Mouse (Mus musculus): Measurements from ENCODE around the gene Spag9.
A peak's percentile ranks its signal among the peaks of the same experiment; 100 is the strongest.

Gene Spag9

DNA sequence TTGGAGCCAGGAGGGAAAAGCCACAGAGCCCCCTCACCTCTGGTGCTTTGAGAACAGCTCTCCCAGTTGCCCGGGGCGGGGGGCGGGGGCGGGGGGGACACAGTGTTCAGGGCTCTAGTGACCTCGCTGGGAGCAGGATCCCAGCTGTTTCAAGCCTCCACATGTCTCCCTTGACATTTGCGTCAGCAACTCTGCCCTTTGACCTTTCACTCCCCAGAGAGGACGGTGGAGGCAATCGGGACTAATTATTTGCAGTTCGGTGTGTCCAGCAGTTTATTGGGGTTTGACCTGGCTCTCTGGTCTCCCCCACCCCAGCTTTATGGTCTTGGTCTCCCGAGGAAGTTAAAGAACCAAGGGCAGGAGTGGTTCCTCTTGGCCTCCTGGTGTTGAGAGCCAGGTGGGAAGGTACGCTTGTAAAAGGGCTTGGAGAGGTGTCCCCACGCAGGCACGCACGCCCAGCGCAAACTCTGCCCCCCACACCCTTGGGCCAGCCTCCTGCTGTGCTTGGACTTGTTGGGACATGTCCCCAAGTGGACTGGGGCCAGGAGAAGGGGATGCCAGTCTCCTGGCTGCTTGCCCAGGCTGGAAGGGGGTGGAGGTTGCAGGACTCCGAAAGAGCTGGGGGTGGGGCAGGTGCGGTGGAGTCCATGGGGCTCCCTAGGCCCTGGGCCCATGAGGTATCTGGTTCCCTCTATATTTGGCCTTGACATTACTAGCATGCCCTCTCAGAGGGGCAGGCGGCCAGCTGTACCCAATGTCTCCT, 138.4 kb downstream of the Spag9 start:
- peak; percentile 96 to 98 for DNase-seq

DNA sequence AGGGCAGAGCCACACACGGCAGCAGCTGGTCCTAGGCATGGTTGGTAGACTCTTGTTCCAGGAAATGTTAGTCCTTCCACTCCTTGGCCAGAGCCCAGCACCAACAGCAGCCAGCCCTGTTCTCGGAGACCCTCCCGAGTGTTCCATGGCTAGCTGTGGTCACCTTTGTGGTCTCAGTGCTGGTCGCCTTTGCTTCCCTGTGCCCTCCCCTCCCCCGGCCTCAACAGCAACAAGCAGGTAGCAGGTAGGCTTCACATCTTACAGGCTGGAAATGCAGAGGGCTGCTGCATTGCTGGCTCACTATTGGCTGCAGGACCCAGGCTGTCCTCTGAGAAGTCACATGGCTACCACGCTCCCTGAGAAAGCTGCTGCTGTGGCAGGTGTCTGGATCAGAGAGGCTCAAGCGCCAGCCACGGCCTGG, 139.7 kb downstream of the Spag9 start:
- peak; percentile 52 to 83 for DNase-seq

DNA sequence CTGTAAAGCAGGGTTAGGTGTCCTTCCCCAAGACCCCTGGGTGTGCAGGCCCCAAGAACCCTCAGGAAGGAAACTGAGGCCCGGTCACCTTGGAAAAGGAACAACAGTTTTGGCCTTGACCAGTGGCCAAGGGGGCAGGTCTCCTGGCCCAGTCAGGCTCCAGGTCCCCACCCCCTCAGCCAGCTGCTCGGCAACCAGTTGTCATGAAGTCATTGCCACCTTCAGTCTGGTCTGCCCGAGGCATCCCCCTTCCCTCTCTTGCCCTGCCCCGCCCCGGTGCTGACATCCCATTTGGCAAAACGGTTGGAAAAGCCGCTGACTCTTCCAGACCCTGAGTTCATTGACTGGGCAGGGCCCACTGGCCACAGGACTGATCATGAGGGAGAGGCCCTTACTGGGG, 140.8 kb downstream of the Spag9 start:
- peak; percentile 50 to 90 for DNase-seq

DNA sequence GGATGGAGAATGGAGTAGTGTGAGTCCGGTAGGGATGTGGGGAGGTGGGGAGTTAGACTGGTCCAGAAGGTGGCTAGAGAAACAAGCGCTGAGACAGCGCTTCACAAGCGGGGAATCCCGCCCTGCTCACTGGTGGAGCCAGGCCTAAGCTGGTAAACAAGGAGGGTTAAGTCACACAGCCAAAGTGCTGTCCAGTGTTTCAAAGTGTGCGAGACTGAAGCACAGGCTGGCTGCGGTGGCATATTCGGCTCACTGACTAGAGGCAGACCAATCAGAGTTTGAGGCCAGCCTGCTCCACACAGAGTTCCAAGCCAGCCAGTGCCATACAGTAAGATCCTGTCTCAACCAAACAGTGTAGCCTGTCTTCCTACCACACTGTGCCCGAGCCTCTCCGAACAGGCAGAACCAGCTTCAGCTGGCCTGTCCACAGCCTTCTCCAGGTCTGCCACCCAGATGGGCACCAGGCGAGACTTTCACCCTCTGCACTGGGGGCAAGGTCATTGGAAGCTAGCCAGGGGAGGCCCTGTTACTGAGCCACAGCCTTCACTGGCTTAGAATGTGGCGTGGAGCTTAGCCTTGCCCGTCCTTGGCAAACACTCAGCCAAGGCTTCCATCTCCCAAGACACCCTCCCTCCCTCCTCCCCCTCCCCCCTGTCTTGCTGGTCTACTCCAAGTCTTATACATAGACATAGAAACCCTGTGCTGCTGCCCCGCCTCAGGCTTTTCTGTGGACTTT, 141.6 kb downstream of the Spag9 start:
- DNase-seq, result peak; percentile 93 to 98

DNA sequence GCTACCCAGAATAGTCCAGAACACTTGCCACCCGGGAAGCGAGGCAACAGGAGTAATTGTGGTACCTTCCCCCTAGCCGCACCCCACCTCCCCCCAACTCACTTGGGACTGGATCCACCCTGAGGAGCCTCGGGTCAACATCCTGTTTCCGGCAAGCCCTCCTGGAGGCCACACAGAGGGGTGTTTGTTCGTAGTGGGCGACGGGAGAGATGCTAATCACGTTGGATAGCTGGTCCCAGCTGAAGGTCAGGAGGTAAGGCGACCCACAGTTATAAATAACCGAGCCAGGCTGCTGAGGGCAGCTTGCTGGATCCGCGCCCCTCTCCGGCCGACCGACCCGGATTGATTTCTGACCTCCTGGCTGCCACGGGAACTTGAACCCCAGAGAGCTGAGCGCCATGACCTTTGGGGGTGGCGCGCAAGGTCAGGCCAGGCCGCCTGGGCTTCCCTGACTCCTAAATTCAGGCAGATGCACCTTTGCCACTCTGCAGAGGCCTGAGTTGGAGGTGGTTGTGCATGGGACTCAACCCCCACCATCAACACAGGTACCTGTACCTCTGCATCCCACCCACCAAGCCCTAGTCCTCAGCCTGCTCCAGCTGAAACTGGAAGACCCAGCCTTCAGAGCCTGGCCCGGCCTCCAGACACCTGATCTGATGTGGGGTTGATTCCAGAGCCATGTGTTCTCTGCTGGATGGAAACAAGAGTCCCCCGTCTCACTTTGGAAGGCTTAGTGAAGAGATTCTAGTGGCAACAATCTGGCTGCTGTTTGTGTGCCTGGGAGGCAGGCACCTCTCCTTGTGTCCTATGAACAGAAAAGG, 142.7 kb downstream of the Spag9 start:
- peak; percentile 66 to 90 for DNase-seq

DNA sequence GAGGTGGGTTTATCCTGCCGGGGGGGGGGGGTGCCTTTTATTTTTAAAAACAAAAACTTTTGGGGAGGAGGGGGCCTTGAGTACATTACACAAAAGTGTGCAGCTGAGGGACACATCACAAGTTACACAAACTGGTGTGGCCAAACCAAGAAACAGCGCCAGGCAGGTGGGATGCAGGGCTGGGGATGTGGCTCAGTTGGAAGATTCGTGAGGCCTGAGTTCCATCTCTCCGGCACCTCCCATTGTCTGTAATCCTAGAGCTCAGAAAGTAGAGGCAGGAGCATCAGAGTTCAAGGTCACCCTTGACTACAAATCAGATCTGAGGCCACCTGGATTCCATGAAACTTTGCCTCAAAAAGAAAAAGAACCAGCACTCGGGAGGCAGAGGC, 143.3 kb downstream of the Spag9 start:
- no peak for DNase-seq

DNA sequence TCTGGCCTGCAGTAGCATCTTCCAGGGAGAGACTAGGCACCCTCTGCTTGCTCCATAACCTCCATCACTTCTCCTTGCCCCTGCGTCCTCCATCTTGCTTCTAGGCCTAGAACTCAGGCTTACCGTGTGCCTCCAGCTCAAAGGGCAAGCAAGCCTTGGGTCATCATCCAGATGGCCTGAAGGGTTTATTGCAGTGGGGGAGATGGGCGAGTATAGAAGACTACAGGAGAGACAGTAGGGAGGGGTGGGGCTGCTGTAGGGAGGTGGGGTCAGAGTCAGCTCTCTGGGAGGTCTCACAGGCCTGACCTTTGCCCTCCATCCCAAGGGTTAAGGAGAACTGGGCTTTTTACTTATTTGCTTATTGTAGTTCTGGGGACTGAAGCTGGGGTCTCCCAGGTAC, 144.6 kb downstream of the Spag9 start:
- no peak for DNase-seq

DNA sequence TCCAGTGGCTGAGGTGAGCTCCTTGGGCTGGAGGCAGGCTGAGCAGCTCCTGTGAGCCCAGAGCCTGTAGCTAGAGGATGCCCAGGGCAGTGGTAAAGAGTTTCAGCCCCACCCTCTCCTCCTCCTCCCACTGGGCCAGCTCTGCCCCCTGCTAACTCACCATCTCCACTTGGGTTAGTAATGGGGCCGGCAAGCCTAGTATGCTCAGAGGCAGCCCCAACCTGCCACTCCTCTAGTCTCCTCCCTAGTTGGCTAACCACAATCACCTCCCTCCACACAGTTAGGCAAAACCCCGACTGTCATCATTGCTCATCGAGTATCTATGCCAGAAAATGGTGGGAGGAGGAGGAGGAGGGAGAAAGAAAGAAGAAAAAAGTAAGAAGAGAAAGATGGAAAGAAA, 145.7 kb downstream of the Spag9 start:
- DNase-seq, result no peak

DNA sequence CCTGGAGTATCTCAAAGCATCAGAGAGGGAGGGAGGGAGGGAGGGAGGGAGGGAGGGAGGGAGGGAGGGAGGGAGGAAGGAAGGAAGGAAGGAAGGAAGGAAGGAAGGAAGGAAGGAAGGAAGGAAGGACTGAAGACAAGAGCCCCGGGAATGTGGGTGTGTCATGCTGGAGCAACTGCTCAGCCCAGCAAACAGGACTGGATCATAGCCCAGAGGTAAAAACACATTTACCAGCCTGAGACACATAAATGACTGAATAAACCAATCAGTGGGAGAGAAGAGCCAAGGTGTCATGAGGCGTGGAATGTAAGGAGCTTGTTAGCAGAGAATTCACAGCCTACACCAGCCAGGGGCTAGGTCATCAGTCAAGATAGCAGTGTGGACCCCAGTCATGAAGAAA, 147.4 kb downstream of the Spag9 start:
- DNase-seq, result peak in 1 of 2 experiments; percentile 41

DNA sequence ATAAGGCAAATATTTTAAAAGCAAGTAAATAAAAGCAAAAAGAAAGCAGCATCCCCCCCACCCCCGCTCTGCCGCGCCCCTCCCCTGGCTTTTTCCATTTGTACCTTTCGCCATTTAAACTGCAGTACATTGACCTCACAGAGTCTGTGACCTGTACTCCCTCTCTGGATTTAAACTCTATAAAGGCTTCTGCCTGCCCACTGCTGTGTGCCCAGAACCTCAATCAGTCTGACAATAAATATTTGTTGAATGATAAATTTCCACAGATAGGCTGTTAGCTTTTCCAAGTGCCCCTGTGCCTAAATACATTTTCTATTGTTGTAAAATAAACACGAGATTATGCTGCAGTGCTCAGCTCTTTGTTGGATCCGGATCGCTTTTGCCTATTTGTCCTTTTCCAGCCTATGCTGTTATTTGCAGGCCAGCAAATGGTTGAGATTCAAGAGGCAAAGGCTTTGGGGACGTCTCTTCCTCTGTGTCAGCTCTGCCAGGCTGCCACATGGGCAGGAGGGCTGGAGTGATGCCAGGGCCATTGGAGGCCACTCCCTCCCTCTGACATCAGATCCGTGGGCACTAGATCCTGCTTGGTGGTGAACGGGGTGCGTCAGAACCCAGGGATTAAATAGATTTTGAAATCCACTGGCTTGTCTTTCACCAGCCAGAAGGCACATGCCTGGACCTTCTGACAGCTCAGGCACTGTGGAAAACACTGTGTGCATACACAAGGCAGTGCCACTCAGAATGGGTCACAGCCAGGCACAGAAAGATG, 149.1 kb downstream of the Spag9 start:
- peak; percentile 90 to 92 for DNase-seq

DNA sequence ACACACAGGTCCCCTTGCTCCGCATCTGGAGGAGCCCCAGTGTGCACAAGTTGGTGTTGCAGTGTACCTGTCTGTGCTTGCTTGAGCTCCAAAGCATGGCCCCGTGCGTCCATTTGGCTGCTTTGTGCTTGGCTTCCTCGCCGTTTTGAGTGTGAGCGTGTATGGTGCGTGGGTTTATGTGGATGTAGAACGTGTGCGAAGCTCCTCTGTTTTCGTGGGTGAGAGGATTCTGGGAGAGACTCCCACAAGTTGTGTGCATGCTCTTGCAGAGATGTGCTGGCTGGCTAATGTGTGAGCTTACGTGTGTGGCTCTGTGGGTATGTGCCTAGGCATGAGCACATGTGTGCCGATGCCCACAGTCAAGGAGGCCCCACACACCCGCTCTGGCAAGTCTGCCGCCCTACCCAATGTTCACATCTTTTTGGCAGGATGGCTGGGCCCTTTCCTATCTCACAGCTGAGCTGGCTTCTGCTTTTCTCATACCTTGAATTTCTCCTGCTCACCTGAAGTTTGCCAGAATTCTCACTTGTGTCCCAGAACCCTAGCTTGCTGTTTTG, 150.2 kb downstream of the Spag9 start:
- peak in 1 of 2 experiments; percentile 33 for DNase-seq

DNA sequence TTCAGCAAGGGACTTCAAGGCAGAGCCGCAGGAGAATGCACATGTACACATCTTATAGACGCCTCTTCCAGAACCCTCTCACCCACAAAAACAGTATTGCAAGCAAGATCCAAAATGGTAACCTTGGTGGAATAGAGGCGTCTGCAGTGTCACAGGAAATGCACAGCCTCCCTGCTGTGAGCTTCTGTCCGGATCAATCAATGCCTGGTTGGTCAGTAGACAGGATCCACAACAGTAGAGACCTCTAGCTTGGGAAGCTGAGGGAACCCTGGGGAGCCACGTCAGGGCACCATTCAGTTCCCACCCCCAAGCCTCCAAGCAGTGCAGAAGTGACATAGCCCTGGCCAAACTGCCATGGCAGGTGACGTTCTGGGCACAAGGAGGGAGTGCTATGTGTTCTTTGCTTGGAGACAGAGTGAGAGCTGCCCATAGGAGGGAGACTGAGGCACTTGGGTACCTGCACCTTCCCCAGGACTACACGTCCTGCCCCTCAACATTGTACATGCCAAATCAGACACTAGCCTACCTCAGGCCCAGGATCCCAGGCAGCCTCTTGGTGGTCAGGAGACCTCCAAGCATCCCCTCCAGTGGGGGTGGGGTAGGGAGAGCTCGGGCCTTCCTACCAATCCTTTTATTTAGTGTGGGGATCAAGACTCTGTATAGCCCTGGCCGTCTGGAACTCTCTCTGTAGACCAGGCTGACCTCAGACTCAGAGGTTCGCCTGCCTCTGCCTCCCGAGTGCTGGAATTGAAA, 151.0 kb downstream of the Spag9 start:
- peak in 1 of 2 experiments; percentile 27 for DNase-seq

DNA sequence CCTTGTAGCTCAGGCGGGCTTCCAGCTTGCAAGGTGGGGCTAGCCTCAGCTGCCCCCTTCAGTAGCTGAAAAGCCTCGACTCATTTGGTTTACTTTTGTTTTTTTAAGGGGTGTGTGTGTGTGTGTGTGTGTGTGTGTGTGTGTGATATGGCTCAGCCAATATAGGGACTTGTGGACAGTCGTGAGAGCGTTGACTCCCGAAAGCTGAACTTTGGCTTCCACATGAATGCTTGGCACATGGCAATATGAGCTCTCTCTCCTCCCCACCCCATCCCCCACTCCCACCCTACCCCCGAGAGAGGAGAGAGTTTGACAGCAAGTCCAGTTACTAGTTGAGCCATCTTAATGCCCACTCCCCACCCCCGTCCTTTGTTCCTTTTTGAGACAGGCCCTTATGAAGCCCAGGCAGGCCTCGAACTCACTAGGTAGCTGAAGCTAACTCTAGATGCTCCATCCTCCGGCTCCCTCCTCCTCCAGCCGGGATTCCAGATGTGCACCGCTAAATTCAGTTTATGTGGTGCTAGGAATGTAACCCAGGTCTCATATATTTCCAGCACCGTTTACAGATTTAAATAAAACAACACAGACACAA, 152.3 kb downstream of the Spag9 start:
- peak in 1 of 2 experiments; percentile 42 for DNase-seq

DNA sequence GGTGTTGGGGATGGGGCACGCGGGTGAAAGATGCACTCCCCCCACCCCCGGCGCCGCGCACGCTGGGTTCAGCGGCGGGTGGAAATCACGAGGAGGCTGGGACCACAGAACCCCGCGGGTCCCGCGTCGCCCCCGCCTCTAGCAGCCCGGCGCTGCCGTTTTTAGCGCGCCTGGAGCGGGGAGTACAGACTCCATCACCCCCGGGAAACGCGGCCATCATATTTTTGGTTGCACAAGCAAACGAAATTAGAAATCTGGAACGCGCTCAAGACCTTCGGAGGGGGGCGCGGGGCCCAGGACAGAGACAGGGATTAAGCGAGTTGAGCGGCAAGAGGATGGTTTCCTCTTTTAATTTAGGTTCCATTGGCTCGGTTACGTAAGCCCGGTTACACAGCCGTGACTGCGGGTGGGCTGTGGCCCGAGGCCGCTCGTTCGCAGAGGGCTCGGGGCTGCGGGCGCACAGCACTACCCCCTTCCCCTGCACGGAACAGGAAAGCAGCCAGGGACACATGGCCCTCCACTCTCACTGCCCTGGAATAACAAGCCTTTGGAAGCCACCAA, 153.1 kb downstream of the Spag9 start:
- DNase-seq, result peak; percentile 27 to 54

DNA sequence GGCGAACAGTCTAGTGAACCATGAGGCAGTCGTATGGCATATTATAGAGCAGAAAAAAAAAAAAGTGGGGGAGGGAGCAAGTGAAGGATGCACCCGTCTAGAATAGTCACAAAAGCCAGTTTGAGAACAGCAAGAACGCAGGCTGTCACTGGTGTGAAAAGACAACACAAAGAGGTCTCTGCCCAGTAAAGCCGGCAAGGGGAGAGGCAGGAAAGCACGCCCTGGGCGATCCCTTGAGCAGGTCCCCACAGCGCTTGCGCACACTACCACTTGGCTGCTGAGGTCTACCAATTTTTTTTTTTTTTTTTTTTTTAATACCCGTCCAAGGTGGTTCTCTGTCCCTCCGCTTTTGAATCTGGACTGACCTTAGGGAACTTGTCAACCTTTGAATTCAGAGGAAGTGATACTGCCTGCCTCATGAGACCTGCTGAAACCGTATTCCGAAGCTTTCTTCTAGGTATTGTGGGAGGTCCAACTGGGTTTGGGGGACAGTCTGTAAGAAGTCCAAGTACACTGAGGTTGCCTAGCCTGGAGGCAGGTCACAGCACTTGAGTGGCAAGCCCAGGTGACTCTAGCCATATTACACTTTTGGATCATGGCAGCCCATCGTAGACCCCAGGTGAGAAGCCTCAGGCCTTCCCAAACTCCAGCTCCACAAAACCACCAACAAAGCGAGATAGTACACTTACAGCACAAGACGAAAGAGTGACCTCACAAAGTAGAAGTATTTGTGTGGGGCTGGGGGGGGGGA, 153.8 kb downstream of the Spag9 start:
- peak; percentile 61 to 79 for DNase-seq

DNA sequence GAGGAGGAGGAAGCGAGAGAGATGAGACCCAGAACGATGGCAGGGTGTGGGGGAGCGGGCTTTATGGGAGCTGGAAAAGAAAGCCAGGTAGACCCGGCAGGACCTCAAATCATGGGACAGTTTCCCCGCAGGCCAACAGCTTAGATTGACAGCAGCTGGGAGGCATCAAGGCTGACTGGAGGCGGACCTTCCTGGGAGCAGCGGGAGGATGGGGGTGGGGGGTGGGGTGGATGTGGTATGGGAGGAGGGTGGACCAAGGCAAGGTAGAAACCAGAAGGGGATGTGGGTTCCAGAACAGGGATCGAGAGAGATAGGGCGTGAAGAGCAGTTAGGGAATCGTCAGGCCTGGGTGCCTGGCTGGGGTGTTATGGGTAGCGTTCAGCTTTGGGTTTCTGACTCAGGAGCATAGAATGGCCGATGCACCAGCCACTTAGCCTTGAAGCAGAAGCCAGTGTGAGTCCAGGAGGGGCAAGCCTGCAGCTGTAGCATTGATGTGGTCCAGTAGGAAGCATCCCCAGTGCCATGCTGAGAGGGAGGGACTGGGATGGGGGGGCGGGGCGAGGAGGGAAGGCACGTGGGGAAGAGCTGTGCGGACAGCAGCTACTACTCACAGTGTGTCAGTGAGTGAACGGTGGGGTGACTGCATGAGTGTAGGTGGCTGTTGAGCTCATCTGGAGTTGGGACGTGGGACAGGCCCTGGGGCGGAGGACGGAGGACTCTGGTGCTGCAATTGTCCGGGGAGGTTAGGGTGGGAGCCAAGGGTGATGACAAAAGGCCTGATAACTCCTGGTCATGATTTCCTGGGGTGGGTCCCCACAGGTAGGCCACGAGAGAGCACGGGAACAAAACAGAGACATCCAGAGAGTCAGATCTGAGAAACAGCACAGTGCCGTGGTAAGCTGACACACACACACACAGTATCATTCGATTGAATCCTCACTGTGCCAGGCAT, 154.9 kb downstream of the Spag9 start:
- peak in 1 of 2 experiments; percentile 31 for DNase-seq

DNA sequence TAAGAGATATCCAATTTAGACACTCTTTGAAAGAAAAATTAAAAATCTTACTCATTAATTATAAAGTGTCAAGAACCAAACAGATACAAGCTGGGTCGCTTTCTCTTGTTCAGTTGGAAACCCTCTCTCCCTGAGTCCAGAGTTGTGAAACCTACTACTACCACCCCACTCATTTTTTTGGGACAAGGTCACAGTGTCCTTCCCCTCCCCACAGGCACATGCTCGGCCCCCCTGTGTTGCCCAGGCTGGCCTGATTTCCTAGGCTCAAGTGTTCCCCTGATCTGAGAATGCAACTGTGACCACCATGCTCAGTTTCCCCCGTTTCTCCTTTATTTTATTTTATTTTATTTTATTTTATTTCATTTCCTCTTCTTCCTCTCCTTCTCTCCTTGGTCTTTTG, 158.3 kb downstream of the Spag9 start:
- peak in 1 of 2 experiments; percentile 30 for DNase-seq

DNA sequence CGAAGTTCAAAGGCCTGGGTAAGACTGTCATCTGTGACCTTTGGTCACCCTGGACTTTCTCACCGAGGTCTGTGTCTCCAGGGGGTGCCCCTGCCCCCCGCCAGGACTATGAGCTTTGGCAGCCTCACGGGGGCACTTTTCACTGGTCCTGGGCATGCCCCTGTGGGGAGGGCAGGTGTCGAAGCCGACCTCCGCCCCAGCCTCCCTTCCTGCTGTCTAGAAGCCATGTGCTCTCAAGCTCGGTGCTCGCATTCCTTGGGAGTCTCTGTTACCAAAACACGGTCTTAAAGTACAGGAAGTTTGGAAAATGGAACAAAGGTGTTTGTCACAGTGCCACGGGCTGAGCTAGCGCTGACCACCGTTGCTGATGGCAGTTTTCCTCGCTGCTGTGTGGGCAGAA, 162.6 kb downstream of the Spag9 start:
- peak; percentile 83 to 97 for DNase-seq

All from kidney, postnatal 25 days (tissue).